Mouse (Mus musculus) left cerebral cortex, postnatal 10 days (tissue): ENCODE measurements around the gene Kif28. TPM values are rescaled to one million over a fixed set of nuclear protein-coding genes. Genes with fewer than 3 reads are reported as not detected.
"Not testable (repeated sequence)": the region's sequence is repeated elsewhere in the genome, so short reads cannot be mapped to it uniquely, and the experiment has no call there.

Experiments used
- DNase-seq, 2 experiments: peaks; one replicate each; pipeline ENCODE4 v3.0.0; 2021 to 2022; ENCODE audit warnings: low spot score in 2 of 2, mixed read lengths in 1 of 2; ENCODE audit errors: extremely low spot score in 1 of 2
- intact Hi-C: fragments of 180-260 bp; cut with DNase I; formaldehyde crosslinking; loops from one replicate; pipeline ENCODE4 v1.15.1; 2025
- total RNA-seq, 2 experiments: library from RNA; stranded (reverse); gene quantifications; 2 replicates each; pipeline ENCODE4 v1.2.3; 2021

Kif28 gene
- total RNA-seq, 2 experiments from 2014 or later: 0.16 to 0.28 TPM

GRCm38 (mm10) chr1:179712658-179713057, 32.4 kb downstream of the Kif28 start:
- no peak for DNase-seq
- intact Hi-C loops: no loop called here

- intact Hi-C loops: no loop called here
- no peak for DNase-seq
These were observed 34.3 kb downstream of the Kif28 start for GRCm38 (mm10) chr1:179710739-179711138.

- intact Hi-C loops: no loop called here
- DNase-seq: peak; percentile 78
These were observed 35.7 kb downstream of the Kif28 start for GRCm38 (mm10) chr1:179709390-179709789.

- DNase-seq: peak in 1 of 2 experiments; percentile 44
- intact Hi-C loops: no loop called here
These were observed 39.9 kb downstream of the Kif28 start for GRCm38 (mm10) chr1:179705154-179705553.

- DNase-seq: no peak
- intact Hi-C loops: no loop called here
These were observed 40.9 kb downstream of the Kif28 start for GRCm38 (mm10) chr1:179704150-179704549.

- intact Hi-C loops: no loop called here
- peak in 1 of 2 experiments; percentile 21 for DNase-seq
These were observed 55.6 kb downstream of the Kif28 start for GRCm38 (mm10) chr1:179689479-179689878.

GRCm38 (mm10) chr1:179688914-179689313, 56.2 kb downstream of the Kif28 start:
- no peak for DNase-seq
- intact Hi-C loops: no loop called here

- no peak for DNase-seq
- intact Hi-C loops: no loop called here
These were observed 56.7 kb downstream of the Kif28 start for GRCm38 (mm10) chr1:179688415-179688814.

GRCm38 (mm10) chr1:179687966-179688365, 57.1 kb downstream of the Kif28 start:
- intact Hi-C loops: no loop called here

GRCm38 (mm10) chr1:179687305-179687704, 57.8 kb downstream of the Kif28 start:
- DNase-seq: no peak
- intact Hi-C loops: no loop called here

More at GRCm38 (mm10) chr1:179687966-179688365, 57.1 kb downstream of the Kif28 start:
- DNase-seq: no peak

GRCm38 (mm10) chr1:179686781-179687180, 58.3 kb downstream of the Kif28 start:
- DNase-seq: no peak
- intact Hi-C loops: no loop called here

- intact Hi-C loops: no loop called here
- DNase-seq: no peak
These were observed 58.7 kb downstream of the Kif28 start for GRCm38 (mm10) chr1:179686348-179686747.

GRCm38 (mm10) chr1:179682753-179683152, 62.3 kb downstream of the Kif28 start:
- DNase-seq, intact Hi-C loops: not testable (repeated sequence)

- DNase-seq: no peak
- intact Hi-C loops: no loop called here
These were observed 65.7 kb downstream of the Kif28 start for GRCm38 (mm10) chr1:179679326-179679725.

GRCm38 (mm10) chr1:179677031-179677430, 68.0 kb downstream of the Kif28 start:
- intact Hi-C loops: no loop called here
- DNase-seq: no peak

GRCm38 (mm10) chr1:179674355-179674754, 70.7 kb downstream of the Kif28 start:
- intact Hi-C loops: no loop called here
- DNase-seq: no peak

GRCm38 (mm10) chr1:179668836-179669537, 76.1 kb downstream of the Kif28 start:
- intact Hi-C loops: no loop called here
- no peak for DNase-seq

- intact Hi-C loops: no loop called here
- DNase-seq: peak; percentile 64 to 94
These were observed 76.9 kb downstream of the Kif28 start, which contains the start of gene Sccpdh for GRCm38 (mm10) chr1:179668013-179668805. Sccpdh (plus strand) TSS chr1:179668210.

GRCm38 (mm10) chr1:179667450-179667849, 77.6 kb downstream of the Kif28 start:
- intact Hi-C loops: no loop called here

GRCm38 (mm10) chr1:179666971-179667370, 78.1 kb downstream of the Kif28 start:
- intact Hi-C loops: no loop called here
- no peak for DNase-seq

More at GRCm38 (mm10) chr1:179667450-179667849, 77.6 kb downstream of the Kif28 start:
- DNase-seq: no peak
